Mouse (Mus musculus) lung, postnatal 0 days (tissue): ENCODE data around the gene Lrrc36.

ENCODE experiments used
- CTCF ChIP-seq: IDR thresholded peaks from 2 replicates; pipeline ENCODE4 v1.5.1; 2016; ENCODE audit warnings: antibody characterized with exemption, mild to moderate bottlenecking
- EP300 ChIP-seq: IDR thresholded peaks from 2 replicates; pipeline ENCODE4 v1.6.1; 2016; ENCODE audit warnings: antibody characterized with exemption, mild to moderate bottlenecking, control low read depth

DNA sequence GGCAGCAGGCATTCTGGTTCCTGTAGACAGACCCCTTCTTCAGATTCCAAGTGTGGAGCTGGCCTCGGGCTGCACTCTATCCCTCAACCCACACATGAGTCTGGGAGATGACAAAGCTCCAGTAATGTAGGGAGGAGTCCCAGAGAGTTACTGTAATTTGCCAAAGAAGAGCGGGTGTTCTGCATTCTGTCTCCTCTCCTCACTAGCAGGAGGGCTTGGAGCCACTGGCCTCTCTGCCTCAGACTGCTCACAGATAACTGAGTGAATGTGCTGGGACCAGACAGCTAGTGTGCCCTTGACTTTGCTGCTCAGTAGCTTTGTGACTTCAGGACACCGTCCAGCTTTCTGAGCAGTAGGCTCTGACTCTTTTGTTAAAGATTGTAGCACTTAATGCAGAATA is 64.4 kb downstream of the Lrrc36 start:
- TF ChIP-seq CTCF = no peak
- TF ChIP-seq EP300 = no peak
